Mouse (Mus musculus): Measurements from ENCODE around the gene Slco2a1.

GRCm38 (mm10) chr9:103056164-103056563, 67.7 kb downstream of the Slco2a1 start:
- TF ChIP-seq CTCF (IDR thresholded peaks at IDR 0.05) (no peak), EP300 (IDR thresholded peaks at IDR 0.05) (no peak)
